Mouse (Mus musculus) neural tube, embryonic 10.5 days (tissue): ENCODE data around the gene Eif4g3.

Experiments used
- DNase-seq: peaks from one replicate; pipeline ENCODE4 v3.0.0-alpha.2; 2017; ENCODE audit warnings: low spot score; ENCODE audit errors: extremely low spot score

Gene Eif4g3

DNA sequence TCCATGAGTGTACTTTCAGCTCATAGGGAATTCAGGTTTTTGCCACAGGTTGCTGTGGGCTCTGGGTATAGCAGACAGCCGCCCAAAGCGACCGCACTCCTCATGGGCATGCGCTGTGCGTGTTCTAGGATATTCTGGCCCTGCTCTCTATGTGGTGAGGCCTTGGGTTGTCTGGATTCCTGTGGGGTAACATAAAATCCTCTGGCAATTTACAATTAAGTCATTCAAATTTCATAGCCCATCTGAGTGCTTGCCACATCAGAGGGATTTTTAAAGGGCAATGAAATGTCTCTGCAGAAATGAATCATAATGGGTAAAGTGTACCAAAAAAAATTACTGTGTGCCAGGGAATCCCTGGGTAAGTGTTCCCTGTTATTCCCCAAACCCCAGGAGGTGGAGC lies 3.4 kb upstream of the Eif4g3 start:
- DNase-seq, result no peak

DNA sequence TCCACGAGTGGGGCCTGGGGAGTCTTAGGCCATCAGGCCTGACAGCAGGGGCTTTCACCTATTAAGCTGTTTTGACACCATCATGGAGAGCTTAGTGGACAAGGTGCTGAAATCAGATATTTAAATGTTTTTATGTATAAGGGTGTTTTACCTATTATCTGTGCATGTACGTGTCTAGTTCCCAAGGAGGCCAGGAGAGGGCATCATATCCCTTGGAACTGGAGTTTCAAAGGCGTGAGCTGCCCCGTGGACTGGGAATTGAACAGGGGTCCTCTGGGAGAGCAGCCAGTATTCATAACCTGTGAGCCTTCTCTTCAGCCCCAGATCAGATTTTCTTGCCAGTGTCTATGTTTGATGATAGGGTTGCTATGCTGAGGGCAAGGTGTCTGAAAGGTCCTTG lies 2.4 kb upstream of the Eif4g3 start:
- no peak for DNase-seq

DNA sequence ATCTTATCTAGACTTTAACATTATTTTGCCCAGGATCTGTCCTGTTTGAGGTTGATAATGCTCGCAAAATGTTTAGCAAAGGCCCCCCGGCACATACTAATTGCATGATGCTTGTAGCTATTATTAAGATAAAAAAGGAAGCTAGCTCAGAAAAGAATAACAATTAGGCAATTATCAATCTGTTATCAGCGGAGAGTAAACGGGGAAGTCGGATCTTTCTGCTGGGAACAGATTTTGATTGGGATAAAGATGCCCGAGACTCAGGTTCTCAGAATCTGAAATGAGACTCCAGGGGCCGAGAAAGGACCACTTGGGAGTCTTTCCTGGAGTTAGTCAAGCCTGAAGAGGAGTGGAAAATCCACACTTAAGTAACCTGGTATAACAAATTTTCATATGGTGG lies 1.6 kb upstream of the Eif4g3 start:
- no peak for DNase-seq

DNA sequence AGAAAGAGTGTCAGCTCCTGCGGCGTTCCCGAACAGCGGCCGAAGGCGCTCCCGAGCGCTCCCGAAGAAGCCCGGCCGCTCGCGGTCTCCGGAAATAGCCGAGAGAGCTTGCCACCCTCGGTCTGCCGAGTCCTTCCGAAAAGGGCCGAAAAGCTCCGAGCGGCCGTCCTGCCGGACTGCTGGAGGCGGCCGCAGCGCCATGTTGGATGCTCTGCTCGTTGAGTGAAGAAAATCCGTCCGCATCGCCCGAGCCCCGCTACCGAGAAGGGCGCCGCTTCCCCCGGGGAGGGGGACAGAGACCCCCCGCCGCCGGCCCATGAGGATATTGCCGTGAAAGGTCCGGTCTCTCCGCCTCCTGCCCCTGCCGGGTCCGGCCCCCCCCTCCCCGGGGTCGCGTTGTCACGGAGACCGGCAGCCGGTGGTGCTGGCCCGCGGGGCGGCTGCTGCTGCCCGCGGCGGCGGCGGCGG lies 503 bp downstream of the Eif4g3 start:
- DNase-seq, result peak; percentile 99

DNA sequence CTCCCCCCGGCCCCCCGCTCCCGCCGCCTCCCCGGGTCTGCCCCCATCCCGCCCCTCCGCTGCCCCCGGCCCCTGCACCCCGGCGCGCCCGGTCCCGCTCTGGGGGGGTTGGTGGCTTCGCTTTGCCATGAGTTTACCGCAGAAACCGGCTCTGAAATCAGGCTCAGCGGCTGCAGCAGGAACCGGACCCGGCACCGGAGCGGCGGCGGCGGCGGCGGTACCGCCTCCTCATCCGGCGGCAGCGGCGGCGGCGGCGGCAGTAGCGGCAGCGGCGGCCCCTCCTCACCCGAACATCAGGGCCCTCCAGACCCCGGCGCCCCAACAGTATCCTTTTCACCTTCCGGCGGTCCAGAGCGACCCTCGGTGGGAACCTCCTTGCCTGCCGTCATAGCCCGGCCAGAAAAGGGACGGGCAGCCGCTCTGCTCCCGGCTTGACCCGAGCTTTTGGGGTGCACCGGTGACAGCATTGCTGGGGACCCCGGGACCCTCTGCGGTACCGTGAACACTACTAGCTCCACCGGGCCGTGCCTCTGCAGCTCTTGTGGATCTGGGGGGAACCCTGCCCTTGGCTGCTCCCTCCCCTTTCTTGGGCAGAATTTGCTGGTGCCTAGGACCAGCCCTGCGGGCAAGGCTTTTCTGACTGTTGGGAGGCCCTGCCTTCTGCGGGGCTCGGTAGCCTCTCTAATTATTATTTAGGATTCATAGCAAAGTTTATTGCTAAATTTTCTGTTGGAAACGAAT lies 1.2 kb downstream of the Eif4g3 start:
- DNase-seq, result peak; percentile 61

DNA sequence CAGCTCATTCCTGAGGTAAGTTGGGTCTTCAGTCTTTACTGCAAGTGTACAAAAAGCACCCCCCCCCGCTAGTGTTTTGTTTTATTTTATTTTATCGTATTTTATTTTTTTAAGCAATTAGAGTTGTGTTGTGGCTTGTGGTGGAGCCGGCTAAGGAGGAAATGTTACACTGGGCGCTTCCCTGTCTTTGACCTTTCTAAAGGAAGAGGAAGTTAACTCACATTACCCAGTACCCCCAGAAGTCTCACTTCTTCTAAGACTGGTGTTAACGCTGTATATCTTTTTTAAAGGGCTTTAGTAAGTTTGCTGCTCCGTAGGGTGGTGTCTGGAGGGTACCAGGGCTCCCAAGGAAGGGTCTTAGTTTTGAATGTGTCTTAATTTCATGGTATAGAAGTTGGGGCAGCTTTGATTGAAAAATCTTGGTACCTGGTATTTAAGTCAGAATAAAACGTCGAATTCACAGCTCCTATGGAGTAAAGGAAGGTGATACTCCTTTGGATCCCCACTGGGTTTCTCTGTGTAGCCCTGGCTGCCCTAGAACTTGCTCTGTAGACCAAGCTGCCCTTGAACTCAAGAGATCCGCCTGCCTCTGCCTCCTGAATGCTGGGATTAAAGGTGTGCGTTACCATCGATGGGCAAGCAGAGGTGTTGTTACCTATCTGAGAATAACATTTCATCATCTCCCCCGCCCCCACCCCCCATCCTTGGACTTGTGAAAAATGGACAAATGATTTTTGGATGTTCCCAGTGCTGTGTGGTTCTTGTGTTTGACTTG lies 1.9 kb downstream of the Eif4g3 start:
- DNase-seq, result no peak

DNA sequence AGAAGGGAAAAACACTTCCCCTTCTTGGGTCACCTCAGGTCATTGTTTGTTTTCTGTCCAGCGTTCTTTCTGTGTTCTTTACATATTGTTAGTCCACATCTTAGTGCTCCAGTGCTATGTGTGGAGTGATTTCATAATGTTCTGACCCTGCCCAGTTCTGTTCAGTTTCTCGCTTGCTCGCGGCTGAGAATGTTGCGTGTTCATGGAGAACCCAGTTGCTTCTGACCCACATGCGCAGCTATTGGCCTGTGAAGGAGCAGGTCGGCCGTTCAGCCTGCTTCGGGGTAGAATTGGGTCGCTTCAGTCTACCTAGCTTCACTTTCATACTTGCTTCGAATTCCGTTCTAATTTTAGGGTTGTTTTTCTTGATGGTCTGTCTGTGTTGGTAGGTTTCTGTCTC lies 2.6 kb downstream of the Eif4g3 start:
- no peak for DNase-seq

DNA sequence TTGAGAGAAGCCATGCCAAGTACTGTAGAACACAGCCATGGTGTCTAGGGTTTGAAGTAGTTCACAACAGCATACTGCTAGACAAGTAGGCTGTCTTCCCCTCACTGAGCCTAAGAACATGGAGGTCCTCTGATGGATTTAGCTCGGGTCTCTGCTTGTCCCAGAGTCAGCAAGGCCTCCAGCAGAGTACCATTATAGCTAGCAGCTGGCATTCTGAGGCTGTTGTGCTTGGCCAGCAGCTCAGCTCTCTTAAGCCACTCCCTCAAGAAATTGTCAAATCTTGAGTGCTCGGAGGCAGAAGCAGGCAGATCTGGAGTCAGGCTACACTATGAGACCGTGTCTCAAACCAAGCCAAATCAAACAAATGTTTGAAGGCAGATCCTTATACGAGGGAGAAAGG lies 5.4 kb downstream of the Eif4g3 start:
- DNase-seq, result no peak

DNA sequence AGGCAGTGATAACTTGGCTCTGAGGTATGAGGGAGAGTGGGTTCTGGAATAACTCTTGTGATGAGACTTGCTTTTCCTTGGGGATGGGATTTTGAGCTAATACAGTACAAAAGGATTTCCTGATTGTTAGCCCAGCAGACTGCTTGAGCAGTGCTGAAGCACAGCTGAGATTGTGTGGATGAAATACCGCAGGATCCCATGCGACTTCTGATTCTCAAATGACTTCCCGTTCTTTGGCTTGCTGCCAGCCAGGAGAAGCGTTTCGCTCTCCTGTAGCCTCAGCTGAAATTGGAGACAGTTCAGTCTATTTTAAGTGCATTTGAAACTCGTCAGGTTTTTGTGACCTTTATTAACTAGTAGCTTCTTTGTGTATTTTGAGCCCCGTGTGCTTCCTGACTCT lies 7.9 kb downstream of the Eif4g3 start:
- no peak for DNase-seq

DNA sequence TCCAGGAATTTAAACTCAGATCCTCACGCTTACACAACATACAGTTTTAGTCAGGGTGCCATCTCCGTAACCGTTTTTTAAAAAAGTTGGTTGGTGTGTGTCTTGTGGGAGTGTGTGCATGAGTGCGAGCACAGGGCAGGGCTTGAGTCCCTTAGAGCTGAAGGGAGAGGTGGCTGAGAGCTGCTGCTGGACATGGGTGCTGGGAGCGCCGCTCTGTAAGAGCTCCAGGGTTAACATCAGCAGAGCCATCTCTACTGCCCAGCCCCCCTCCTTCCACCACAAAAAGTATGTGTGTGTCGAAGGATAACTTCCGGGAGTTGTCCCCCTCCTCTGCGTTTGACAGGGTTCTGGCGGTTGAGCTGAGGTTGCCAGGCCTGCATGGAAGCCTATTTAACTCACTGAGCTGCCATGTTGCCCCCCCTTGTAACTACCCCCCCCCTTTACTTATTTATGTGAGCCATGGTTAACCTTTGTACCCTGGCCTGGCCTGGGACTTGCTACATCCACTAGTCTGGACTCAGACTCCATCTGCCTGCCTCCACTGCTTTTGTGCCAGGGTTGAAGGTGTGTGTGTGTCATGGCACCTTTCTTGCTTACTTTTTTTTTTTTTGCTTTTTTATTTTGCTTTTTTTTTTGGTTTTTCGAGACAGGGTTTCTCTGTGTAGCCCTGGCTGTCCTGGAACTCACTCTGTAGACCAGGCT lies 11.2 kb downstream of the Eif4g3 start:
- DNase-seq, result no peak

DNA sequence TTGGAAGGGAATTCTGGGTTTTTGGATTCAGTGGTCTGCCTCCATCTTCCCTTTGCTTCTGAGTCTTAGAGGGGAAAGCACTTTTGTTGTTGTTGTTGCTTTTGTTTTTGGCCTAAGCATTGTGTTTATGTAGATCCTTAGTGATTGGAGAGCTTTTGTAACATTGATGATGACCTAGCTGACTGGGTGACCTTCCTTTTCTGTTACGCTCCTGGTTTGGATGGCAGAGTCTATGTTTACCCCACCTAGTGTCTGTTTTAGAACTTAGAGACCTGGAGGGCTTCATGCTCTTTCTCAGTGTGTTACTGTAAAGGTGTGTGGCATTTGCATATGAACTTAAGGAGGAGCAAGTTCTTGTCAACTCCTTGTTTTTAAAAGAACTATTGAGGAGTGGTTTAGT lies 13.0 kb downstream of the Eif4g3 start:
- DNase-seq, result no peak

DNA sequence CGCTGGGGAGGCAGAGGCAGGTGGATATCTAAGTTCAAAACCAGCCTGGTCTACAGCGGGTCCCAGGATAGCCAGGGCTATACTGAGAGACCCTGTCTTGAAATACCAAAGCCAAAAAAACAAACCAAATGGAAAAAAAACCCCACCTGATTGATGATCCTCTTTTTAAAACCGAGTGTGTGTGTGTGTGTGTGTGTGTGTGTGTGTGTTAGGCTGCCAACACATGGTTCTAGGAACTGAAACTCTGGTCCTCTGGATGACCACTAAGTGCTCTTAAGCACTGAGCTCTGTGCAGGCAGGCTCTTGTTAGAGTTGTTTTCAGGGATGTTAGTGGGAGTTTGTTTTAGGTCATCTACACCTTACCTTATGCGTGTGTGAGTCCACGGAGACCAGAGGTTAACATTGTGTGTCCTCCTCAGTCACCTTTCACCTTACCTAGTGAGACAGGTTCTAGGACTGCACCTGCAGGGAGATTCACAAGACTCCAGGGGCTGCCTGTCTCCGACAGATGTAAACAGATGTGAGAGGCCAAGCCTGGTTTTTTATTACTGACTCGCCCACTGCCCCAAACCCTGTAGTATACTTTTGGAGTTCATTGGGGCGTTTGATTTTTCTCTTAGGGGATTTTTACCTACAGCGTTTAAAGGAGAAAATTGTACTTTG lies 14.3 kb downstream of the Eif4g3 start:
- no peak for DNase-seq

DNA sequence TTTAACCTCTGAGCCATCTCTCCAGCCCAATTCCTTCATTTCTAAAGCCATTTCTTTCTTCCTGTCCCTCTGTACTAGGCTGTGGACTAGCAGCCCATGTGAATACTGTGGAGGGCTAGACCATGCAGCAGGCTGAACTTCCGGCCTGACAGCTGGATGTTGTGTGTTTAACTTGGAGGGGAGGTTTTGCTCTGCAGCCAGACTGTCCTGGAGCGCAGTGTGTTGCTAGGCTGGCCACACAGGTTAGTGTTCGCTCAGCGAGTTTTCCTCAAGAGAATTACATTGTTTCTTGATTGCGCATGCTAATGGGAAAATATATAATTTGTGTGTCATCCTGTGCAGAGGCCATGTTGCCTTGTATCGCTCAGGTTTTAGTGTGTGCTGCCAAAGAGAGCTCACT lies 15.8 kb downstream of the Eif4g3 start:
- DNase-seq, result no peak

DNA sequence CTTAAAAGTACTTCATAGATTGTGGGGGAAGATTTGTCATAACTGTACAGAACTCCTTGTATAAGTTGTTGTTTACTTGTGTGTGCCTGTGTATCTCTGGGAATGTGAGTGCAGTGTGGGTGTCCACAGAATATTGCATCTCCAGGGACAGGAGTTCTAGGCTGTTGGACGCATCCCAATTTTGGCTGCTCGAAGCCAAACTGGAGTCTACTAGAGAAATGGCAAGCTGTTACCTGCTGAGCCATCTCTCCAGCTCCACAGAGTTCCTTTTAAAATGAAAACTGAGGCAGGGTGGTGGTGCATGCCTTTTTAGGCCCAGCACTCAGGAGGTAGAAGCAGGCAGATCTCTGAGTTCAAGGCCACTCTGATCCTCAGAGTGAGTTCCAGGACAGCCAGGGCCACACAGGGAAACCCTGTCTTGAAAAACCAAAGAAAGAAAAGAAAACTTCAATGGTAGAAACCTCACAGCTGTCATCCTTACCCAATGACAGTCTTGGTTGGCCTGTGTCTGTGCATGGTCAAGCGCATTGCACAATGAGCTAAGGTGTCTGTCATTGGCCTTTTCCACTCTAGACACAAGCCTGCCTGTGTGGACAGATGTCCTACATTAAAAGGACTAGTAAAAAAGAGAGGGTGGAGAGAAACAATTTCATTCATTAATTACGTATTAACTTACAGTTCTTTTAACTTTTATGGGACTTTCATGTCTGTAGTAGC lies 17.1 kb downstream of the Eif4g3 start:
- no peak for DNase-seq

DNA sequence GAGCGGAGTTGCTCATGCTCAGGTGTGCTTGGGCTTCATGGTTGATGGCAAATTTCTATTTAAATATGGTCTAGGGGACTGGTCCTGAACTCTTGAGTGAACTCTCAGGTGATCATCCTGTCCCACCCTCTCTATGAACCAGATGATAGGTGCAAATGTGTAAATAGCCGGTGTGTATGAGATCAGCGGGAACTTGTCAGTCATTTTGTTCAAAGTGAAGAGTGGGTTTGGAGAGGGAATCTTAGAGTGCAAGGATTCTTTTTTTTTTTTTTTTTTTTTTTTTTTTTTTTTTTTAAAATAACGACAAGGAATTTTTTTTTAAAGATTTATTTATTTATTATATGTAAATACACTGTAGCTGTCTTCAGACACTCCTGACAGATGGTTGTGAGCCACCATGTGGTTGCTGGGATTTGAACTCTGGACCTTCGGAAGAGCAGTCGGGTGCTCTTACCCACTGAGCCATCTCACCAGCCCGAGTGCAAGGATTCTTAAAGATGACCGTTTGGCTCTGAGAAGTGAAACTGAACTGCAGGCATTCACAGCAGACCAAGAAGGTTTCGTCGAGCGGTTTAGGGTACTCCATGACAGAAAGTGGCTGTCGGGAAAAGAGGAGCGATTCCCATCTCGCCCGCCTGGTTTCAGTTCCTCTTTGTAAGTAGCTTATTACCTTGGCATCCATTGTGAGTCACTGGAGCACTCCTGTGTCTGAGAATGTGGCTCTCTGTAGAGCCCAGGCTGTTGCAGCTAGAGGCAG lies 21.1 kb downstream of the Eif4g3 start:
- no peak for DNase-seq

DNA sequence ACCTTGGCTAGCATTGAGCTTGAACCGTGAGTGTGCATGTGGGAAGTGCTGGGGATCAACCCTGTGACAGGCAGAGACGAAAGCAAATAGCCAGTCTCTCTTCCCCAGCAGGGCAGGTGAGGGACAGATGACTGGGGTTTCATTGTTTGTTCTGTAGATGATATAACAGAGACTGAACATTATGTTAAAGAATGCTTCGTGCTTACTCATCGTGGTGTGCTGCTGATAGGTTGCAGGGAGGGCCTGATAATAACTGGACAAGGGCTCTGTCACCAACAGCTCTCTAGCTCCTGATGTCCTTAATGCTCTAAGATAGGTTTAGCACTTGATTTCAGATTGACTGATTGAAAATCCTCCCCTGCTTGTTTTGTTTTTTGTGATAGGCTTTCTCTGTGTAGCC lies 23.1 kb downstream of the Eif4g3 start:
- no peak for DNase-seq

DNA sequence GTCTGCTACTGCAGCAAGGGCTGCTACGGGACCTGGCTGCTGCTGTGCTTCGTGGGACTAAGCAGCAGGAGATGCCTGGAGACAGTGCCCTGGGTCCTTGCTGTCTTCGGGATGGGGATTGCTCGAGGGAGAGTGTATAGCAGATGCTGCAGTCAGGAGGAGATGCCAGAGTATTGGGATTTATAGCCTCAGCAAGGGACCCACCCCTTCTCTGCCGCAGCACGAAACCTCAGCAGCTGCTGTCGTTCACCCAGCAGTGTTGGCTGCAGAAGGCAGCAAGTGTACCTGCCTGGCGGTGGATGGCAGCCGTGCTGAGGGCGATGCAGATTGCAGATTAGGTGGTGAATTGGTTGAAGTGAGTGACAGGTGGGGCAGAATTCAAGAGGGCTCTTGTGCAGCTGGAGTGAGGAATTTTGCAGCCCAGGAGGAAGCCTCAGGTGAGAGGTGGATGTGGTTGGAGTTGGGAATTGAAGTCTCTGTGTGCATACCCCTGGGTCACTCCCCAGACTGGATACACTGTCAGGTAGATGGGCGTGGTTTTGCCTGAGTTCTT lies 24.3 kb downstream of the Eif4g3 start:
- no peak for DNase-seq

DNA sequence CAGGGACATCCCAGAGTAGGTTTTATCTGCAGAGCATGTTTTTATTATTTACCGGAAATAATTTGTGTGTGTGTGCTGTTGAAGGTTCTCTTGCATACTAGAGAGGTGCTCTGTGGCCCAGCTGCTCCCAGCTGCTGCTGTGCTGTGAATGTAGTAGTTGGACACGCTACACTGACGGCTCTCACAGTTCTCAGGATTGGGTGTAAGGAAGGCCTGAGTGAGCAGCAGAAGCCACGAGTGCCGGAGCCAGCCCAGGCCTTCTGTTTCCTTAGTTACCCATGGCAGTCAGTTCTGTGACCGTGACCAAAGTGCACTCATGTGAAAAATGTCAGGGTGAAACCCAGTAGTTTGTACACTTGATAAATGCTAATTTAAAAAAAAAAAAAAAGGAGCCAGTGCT lies 25.2 kb downstream of the Eif4g3 start:
- no peak for DNase-seq

DNA sequence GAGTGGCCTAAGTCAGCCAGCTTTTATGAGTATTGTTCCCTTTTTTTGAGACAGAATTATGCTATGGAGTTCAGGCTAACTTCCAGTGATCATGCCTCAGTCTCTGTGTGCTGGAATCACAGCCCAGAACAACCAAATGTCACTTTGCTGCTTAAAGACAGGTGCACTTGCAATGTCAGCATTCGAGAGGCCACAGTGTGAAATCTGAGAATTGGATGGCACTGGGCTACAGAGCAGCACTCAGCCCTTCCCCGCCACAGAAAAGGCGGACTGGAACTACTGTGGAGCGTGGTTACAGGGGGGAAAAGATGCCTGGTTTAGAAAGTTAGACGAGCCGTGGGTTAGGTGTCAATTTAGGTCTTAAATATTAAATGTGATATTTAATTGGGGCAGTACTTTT lies 27.4 kb downstream of the Eif4g3 start:
- DNase-seq, result no peak

DNA sequence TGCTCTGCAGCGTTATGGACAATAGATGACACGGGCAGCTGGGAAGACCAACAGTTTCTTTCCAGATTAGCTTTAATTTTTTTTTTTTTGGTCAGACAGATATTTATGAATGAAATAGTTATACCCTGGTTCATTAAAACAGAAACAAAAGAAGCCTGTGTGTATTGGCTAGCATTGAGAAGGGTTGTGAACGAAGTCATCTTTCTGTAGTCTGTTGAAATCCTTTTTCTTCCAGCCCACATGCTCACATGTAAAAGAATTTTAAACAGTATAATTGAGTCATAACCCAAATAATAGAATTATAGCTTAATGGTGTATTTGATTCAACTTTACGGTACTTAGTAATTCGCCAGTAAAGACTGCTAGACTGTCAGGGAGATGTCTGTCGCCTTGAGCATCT lies 28.8 kb downstream of the Eif4g3 start:
- DNase-seq, result no peak
